Mouse (Mus musculus) kidney, embryonic 14.5 days (tissue): ENCODE measurements at regions not wholly inside any gene's neighbourhood (a gene's known extent, or its start where the extent isn't known, plus 50 kb on each side); places are given as distances from the start of the nearest gene placed in this dataset.
A peak's percentile ranks its signal among the peaks of the same experiment; 100 is the strongest.

ENCODE experiments used
- ATAC-seq: fragments of 200-750 bp; cut with Nextera tagmentation; 2 replicates; pipeline ENCODE4 v1.8.0; 2017; ENCODE audit warnings: moderate number of reproducible peaks, mild to moderate bottlenecking, moderate TSS enrichment, moderate library complexity; ENCODE audit not compliant: low FRiP score, low TSS enrichment
- H3K27ac ChIP-seq: fragments of 300-500 bp; sonication (generic); 2 replicates; pipeline ENCODE4 v1.5.1; 2014; ENCODE audit warnings: low read depth, mild to moderate bottlenecking, low read length, moderate library complexity, mixed read lengths
- H3K27me3 ChIP-seq: fragments of 300-500 bp; sonication (generic); 2 replicates; pipeline ENCODE4 v1.6.1; 2014; ENCODE audit warnings: mild to moderate bottlenecking, low read length; ENCODE audit not compliant: control insufficient read depth, insufficient read depth
- H3K36me3 ChIP-seq: fragments of 300-500 bp; sonication (generic); 2 replicates; pipeline ENCODE4 v1.6.1; 2014; ENCODE audit warnings: low read length, mixed read lengths; ENCODE audit not compliant: control insufficient read depth, insufficient read depth
- H3K4me1 ChIP-seq: fragments of 300-500 bp; sonication (generic); 2 replicates; pipeline ENCODE4 v1.6.1; 2014; ENCODE audit warnings: low read length, mixed read lengths; ENCODE audit not compliant: control insufficient read depth, insufficient read depth
- H3K4me2 ChIP-seq: fragments of 300-500 bp; sonication (generic); replicated peaks from 2 replicates; pipeline ENCODE4 v1.6.1; 2014; ENCODE audit warnings: low read depth, mild to moderate bottlenecking, low read length
- H3K4me3 ChIP-seq: fragments of 300-500 bp; sonication (generic); 2 replicates; pipeline ENCODE4 v1.5.1; 2014; ENCODE audit warnings: mild to moderate bottlenecking, low read length
- H3K9ac ChIP-seq: fragments of 300-500 bp; sonication (generic); 2 replicates; pipeline ENCODE4 v1.6.1; 2014; ENCODE audit warnings: low read depth, mild to moderate bottlenecking, low read length, moderate library complexity
- H3K9me3 ChIP-seq: fragments of 300-500 bp; sonication (generic); 2 replicates; pipeline ENCODE4 v1.6.1; 2016; ENCODE audit warnings: low read length; ENCODE audit not compliant: control insufficient read depth
- WGBS: fragments of 180-500 bp; shearing (Covaris S2); extraction: QIAGEN DNeasy Blood & Tissue Kit; methylation state at CpG from one replicate; pipeline ENCODE4 v1.1.7; 2014; 5-methylcytosine and 5-hydroxymethylcytosine counted together

DNA sequence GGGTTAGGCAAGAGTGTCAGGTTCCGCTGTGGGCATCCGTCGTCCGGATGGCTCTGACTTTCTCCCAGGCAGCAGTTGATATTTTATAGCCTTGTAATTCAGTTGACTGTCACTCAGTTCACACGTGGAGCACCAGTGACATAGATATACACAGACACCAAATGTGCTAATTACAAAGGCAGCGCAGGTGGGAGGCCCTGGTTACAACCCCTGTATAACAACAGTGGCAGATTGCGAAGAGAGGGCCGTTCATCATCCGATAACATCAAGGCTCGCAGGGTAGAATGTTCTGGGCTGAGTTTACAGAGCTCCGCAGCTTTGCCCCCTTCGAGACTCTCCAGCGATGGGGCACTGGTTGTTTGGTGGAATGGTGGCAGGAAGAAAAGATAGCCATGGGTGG, 120.0 kb upstream of the Pgrmc2 start:
- H3K27me3 ChIP-seq, result no peaks in the 10 kb centered on the region
- H3K4me3 ChIP-seq, result no peak overlapping the region
- H3K4me1 ChIP-seq, result no peaks in the 10 kb centered on the region; the same call in 1 of the 2 replicates
- 13% methylated on average over 13 of the region's 13 CpGs for WGBS
- ATAC-seq, result peak; percentile 89
- H3K9me3 ChIP-seq, result no peaks in the 10 kb centered on the region
- H3K9ac ChIP-seq, result no peak overlapping the region
- H3K4me2 ChIP-seq, result no peak overlapping the region
- no peaks in the 10 kb centered on the region for H3K36me3 ChIP-seq
- H3K27ac ChIP-seq, result no peak overlapping the region

GRCm38 (mm10) chr3:41201782-41202181, 118.9 kb upstream of the Pgrmc2 start:
- Histone ChIP-seq H3K36me3 (no peaks in the 10 kb centered on the region), H3K9ac (no peak overlapping the region), H3K27me3 (no peaks in the 10 kb centered on the region), H3K4me2 (no peak overlapping the region), H3K9me3 (no peaks in the 10 kb centered on the region), H3K27ac (no peak overlapping the region), H3K4me3 (no peak overlapping the region), H3K4me1 (no peaks in the 10 kb centered on the region; the same call in 1 of the 2 replicates)
- 41% methylated on average over 4 of the region's 4 CpGs for WGBS
- no peak for ATAC-seq

GRCm38 (mm10) chr3:41200026-41200425, 117.2 kb upstream of the Pgrmc2 start:
- no peak overlapping the region for H3K4me3 ChIP-seq
- ATAC-seq, result no peak
- 88% methylated on average over 5 of the region's 5 CpGs for WGBS

GRCm38 (mm10) chr3:41198216-41198976, 115.5 kb upstream of the Pgrmc2 start:
- no peak overlapping the region for H3K4me3 ChIP-seq
- ATAC-seq, result no peak
- H3K27me3 ChIP-seq, result no peaks in the 10 kb centered on the region
- WGBS, result 79% methylated on average over 15 of the region's 15 CpGs
- no peaks in the 10 kb centered on the region for H3K36me3 ChIP-seq
- H3K27ac ChIP-seq, result no peak overlapping the region
- H3K9ac ChIP-seq, result no peak overlapping the region
- peaks cover 4% of the 10 kb centered on the region; the same call in 1 of the 2 replicates for H3K4me1 ChIP-seq
- H3K9me3 ChIP-seq, result no peaks in the 10 kb centered on the region
- no peak overlapping the region for H3K4me2 ChIP-seq

More at GRCm38 (mm10) chr3:41200026-41200425, 117.2 kb upstream of the Pgrmc2 start:
- Histone ChIP-seq H3K4me1 (peaks cover 4% of the 10 kb centered on the region; the same call in 1 of the 2 replicates), H3K36me3 (no peaks in the 10 kb centered on the region), H3K9ac (no peak overlapping the region), H3K4me2 (no peak overlapping the region), H3K27ac (no peak overlapping the region), H3K9me3 (no peaks in the 10 kb centered on the region), H3K27me3 (no peaks in the 10 kb centered on the region)

DNA sequence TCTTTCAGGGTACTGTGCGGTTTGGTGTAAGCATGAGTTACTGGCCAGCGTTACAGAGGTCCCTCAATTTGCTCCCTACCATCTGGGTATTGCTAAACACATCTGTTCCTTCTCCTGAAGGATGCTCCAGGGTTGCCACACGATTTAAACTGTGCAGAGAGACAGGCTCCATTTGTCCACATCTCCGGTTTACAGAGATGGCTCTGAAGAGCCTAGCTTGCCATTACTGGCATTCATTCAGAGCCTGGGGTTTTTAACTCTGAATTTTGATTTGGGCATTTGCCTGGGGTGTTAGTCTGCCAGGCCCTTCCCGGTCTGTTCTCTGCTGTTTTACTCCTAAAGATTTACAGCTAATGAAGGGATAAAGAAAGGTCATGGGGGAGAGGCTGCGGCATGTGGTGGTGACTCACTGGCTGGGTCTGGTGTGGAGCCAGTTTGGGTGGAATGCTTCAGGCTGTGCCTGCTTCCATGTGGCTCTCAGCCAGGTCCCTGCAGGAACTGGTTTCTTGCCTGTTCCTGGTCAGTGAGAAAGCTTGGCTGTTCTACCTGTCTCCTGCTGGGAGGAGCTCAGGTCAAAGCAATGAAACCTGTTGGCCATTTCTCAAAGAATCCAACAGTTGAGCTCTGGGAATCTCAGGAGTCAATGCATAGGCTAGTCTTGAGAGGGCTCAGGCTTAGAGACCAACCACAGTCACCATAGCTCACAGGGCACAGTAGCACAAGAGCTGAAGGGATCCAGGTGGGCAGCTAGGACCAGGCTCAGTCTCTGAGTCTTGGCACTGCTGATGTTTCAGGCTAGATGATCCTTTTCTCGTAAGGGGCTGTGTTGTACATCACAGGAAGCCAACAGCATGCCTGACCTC, 112.5 kb upstream of the Pgrmc2 start:
- Histone ChIP-seq H3K27me3 (no peaks in the 10 kb centered on the region), H3K9ac (no peak overlapping the region), H3K36me3 (no peaks in the 10 kb centered on the region), H3K4me3 (no peak overlapping the region), H3K9me3 (no peaks in the 10 kb centered on the region), H3K4me1 (0 out of 2 replicates have a peak, but pooled peaks cover 4% of the 10 kb centered on the region), H3K27ac (no peak overlapping the region), H3K4me2 (no peak overlapping the region)
- ATAC-seq, result peak; percentile 84
- WGBS, result 29% methylated on average over 7 of the region's 7 CpGs

DNA sequence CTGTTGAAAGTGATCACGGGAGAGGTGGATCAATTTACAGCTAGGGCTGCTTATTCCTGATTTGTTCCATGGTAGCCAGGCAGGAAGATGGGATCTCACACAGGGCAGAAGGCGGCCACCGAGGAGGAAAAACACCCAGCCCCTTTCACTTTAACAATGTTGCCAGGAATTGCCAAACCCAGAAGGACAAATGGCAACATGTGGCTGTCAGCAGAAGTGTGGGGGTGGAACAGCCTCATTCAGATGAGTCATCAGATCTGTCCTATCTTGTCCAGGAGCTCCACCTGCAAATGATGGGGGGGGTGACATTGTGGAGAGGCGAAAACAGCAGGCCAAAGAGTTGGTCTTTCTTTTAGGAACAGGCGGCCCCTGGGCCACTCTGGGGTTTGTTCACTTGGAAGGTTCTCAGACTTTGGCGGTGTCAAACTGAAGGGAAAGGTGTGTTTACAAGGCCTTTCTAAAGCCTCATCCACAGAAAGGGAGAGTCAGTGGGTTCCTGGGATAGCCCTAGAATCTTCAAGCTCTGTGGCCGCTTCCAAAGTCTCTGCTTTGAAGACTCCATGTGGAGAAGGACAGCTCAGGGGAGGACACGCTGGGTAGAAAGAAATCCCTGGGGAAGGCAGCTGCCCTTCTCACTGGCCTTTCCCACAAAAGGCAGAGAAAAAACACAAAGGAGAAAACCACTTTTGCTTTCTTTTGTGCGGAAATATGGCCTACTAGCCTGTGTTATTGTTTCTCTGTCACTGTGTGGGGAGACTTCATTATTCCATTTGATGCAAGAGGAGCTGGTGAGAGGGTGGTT, 111.7 kb upstream of the Pgrmc2 start:
- Histone ChIP-seq H3K27me3 (no peaks in the 10 kb centered on the region), H3K4me1 (0 out of 2 replicates have a peak, but pooled peaks cover 4% of the 10 kb centered on the region), H3K9me3 (no peaks in the 10 kb centered on the region), H3K4me2 (no peak overlapping the region), H3K36me3 (no peaks in the 10 kb centered on the region), H3K4me3 (no peak overlapping the region), H3K27ac (no peak overlapping the region), H3K9ac (no peak overlapping the region)
- 54% methylated on average over 9 of the region's 9 CpGs for WGBS
- 0 out of 2 replicates have a peak, but pooled peaks have one; percentile 32 for ATAC-seq

DNA sequence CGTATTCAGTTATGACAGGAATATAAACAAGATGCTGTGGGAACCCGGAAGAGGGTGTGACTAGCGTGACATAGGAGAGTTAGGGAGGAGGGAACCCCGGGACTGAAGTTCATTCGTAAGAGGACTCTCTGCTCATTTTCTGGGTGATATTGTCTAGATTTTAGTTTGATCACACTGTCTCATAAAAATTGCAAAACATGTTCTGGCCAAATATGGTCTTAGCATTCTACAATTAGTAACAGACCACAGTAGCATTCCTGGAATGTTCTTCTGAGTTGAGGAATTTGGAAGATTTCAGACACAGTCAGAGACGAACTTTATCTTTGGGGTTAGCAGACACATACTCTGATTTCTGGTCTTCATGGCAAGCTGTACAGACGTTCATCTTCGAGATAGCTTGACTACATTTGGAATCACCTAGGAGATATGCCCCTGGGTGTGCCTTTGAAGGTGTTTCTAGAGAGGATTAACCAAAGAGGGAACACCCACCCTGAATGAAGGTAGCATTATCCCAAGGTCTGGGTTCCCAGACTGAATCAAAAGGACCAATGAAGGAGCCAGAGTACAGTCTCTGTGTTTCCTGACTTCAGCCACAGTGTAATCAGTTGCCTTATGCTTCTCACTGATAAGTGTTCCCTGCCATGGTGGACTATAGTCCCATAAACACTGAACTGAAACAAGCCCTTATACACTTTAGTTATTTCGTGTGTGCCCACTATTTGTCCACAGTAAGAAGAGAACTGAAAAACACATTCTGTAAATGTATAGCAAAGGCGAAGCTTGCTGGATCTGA, 102.7 kb upstream of the Pgrmc2 start:
- WGBS, result 83% methylated on average over 10 of the region's 10 CpGs
- Histone ChIP-seq H3K27ac (no peak overlapping the region), H3K9ac (no peak overlapping the region)

DNA sequence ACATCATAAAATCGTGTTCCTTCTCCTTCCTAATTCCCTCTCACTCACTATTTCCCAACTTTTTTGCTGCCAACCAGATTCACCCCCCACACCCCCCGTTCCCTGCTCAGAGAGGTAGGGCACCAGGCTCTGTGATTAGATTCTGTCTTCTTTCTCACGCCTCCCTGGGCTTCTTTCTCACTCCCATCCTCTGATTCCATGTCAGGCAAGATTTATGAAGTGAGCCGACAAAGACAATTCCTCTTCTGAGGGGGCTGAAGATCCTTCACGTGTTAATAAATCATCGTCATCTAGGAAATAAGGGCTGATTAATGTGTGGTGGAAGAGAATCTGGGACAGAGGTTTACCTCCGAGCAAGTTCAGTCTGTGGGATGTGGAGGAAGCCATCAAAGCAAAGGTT, 101.5 kb upstream of the Pgrmc2 start:
- 26% methylated on average over 7 of the region's 7 CpGs for WGBS
- H3K27ac ChIP-seq, result no peak overlapping the region
- H3K4me1 ChIP-seq, result peaks cover 4% of the 10 kb centered on the region; the same call in 1 of the 2 replicates
- no peaks in the 10 kb centered on the region for H3K27me3 ChIP-seq
- H3K4me2 ChIP-seq, result no peak overlapping the region
- H3K4me3 ChIP-seq, result no peak overlapping the region
- H3K36me3 ChIP-seq, result no peaks in the 10 kb centered on the region
- peak; percentile 63 for ATAC-seq
- H3K9me3 ChIP-seq, result no peaks in the 10 kb centered on the region
- H3K9ac ChIP-seq, result no peak overlapping the region

More for the DNA sequence above, 102.7 kb upstream of the Pgrmc2 start:
- Histone ChIP-seq H3K9me3 (no peaks in the 10 kb centered on the region), H3K27me3 (no peaks in the 10 kb centered on the region), H3K4me1 (peaks cover 4% of the 10 kb centered on the region; the same call in 1 of the 2 replicates), H3K4me3 (no peak overlapping the region), H3K4me2 (no peak overlapping the region), H3K36me3 (no peaks in the 10 kb centered on the region)
- ATAC-seq, result no peak
